8 mouse cellular contexts compared by ENCODE assay signal in the genomic region with DNA sequence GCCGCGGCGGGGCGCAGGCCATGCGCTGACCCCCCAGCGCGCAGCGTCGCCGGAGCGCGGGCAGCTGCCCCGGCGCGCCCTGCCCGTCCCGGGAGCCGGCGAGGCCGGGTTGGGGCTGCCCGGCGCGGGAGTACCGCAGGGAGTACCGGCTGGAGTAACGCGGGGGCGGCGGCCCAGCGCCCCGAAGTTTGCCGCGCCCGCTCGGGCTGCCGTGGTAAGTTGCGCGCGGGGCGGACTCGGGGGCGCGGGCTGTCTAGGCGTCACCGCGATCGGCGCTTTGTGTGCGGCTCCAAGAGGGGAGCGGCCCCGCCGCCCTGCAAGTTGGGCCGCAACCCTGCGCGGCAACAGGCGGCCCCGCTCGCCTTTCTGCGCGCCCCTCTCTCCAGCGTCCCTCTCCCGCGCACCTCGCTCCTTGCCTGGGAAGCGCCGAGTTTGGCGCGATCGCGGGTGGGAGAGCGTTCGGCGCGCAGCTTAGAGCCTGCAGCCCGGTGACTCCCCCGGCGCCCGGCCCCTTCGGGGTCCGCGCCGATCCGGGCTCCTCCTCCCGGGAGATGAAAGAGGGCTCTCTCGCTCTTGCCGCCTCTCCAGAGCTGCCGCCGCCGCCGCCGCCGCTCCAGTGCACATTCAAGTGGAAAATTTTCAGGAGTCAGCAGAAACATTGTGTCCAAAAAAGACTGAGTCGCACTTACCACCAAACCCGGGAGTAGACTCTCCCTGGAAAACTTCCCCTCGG. TPM values are rescaled to one million over a fixed set of nuclear protein-coding genes. Genes with fewer than 3 reads are reported as not detected.
DNase-seq lines count a peak whose midpoint lies in the region; ATAC-seq and TF ChIP-seq lines count a peak whose summit lies in the region.

No protein-coding gene starts in this region.

- peak overlapping the region; percentile 90 for H3K27ac ChIP-seq in layer of hippocampus, adult 2 months
- peak overlapping the region; percentile 99 for H3K27ac ChIP-seq in lung, embryonic 14.5 days (ENCODE audit: low read depth)

- peak; percentile 67 for ATAC-seq in lung, embryonic 14.5 days (ENCODE audit: insufficient read depth)

- no peaks in the 10 kb centered on the region for H3K9me3 ChIP-seq in lung, embryonic 14.5 days (ENCODE audit: low read depth, low read length)

- no peaks in the 10 kb centered on the region for H3K36me3 ChIP-seq in lung, embryonic 14.5 days (ENCODE audit: insufficient read depth)

- H3K4me1 ChIP-seq in lung, embryonic 14.5 days (ENCODE audit: insufficient read depth), result peaks cover 18% of the 10 kb centered on the region

- no peaks in the 10 kb centered on the region for H3K27me3 ChIP-seq in lung, embryonic 14.5 days (ENCODE audit: insufficient read depth, low read length)

- peak overlapping the region; percentile 99 for H3K9ac ChIP-seq in lung, embryonic 14.5 days

- H3K4me3 ChIP-seq in layer of hippocampus, adult 2 months, result peak overlapping the region; percentile 74
- H3K4me3 ChIP-seq in lung, embryonic 14.5 days (ENCODE audit: low read depth, low read length), result peak overlapping the region; percentile 79

- under 1% methylated on average over 89 of the region's 95 CpGs for WGBS in lung, embryonic 14.5 days

- peak overlapping the region; percentile 87 for H3K4me2 ChIP-seq in lung, embryonic 14.5 days

- intact Hi-C loops in heart, postnatal 36 days (cut with DNase I), result loop anchor here (2.0 to 5.0 kb wide), 6 partner anchors 17 to 277 kb away; no protein-coding TSS in a partner anchor

- DNase-seq in adrenal gland, adult (ENCODE audit: inconsistent age in 2 of 2, low spot score in 1 of 2), result peak; percentile 87 to 94
- peak; percentile 63 for DNase-seq in cerebellum, adult 8-10 months
- DNase-seq in frontal cortex, adult 2 months (ENCODE audit: extremely low spot score in 1 of 2, low spot score in 1 of 2), result peak; percentile 16 to 59
- peak; percentile 67 to 81 for DNase-seq in heart, postnatal 36 days
- peak; percentile 40 to 55 for DNase-seq in layer of hippocampus, adult 2 months (ENCODE audit: low spot score in 2 of 2)
- DNase-seq in lung, embryonic 14.5 days, result peak; percentile 86
- peak; percentile 77 for DNase-seq in retina, embryonic 14.5 days (ENCODE audit: low spot score)
- DNase-seq in T-cell, adult 2 months (ENCODE audit: low spot score), result no peak

- TF ChIP-seq CTCF in layer of hippocampus, adult 2 months (conservative IDR thresholded peaks at IDR 0.05), result no peak
- no peak for TF ChIP-seq CTCF in lung, embryonic 14.5 days (IDR thresholded peaks at IDR 0.05; ENCODE audit: low read depth)

RNA-seq across cellular contexts. Expression of a gene that starts 0.6 kb away (rescaled TPM):
- 8.1 TPM in 2 replicates for polyA plus RNA-seq in frontal cortex, adult 2 months (2012; rRNA removed)
- total RNA-seq in heart, postnatal 36 days (2021), result 100 to 1,000 TPM; 157 to 186 TPM
- total RNA-seq in layer of hippocampus, adult 2 months (2021), result 10 to 100 TPM; 23.9 to 29.0 TPM
- 26.5 and 27.6 TPM in 2 replicates for polyA plus RNA-seq in lung, embryonic 14.5 days (2014; fragmentation: Nextera tagmentation; extraction: Ambion mirVana)

Comparison
In these comparisons a context has a peak if more than half of its experiments do, and no peak if none do; other contexts are left out.
1. RNA of a gene that starts 0.6 kb away (total RNA-seq): 157 to 186 TPM in heart, postnatal 36 days; 23.9 to 29.0 TPM in layer of hippocampus, adult 2 months; every median in the first group is over 4 times any median in the second.